Mouse (Mus musculus): ENCODE results near the gene Tmbim4. TPM values are rescaled to one million over a fixed set of nuclear protein-coding genes. Genes with fewer than 3 reads are reported as not detected.

Gene Tmbim4
- total and polyA plus RNA-seq, 3 experiments: 91.9 to 194 (median 112) TPM

DNA sequence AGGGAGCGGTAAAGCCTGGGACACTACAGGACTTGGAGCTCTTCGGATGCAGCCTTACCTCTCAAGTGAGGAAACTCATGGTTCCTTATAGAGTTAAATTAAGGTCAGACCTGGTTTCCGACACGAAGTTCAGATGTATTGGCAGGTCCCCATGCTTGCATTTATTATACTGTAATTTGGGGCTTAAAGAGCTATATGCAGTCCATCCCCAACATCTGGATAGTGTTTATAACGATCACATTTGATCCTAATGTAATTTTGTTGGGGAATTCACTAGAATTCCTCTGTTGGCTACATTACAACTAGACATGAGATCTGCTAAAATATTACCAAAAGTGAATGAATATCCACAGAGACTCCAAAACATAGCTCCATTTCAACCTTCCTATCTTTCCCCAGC is 44.3 kb downstream of the Tmbim4 start:
- Histone ChIP-seq H3K79me2 (replicated peaks; ENCODE audit: control insufficient read depth, insufficient read depth, low read length) (no peaks in the 10 kb centered on the region), H3K27ac (no peak overlapping the region), H3K9ac (ENCODE audit: low read depth, low read length) (no peak overlapping the region), H3K27me3 (ENCODE audit: control insufficient read depth, insufficient read depth, low read length) (no peaks in the 10 kb centered on the region), H3K4me3 (no peak overlapping the region), H3K36me3 (ENCODE audit: control insufficient read depth, insufficient read depth, low read length) (no peaks in the 10 kb centered on the region), H3K4me1 (ENCODE audit: control insufficient read depth, insufficient read depth, low read length) (no peaks in the 10 kb centered on the region)
- DNase-seq: no peak
- TF ChIP-seq CTCF (IDR thresholded peaks at IDR 0.05) (no peak), POLR2A (IDR thresholded peaks at IDR 0.05; ENCODE audit: insufficient read depth, low read depth, low read length) (no peak), EP300 (IDR thresholded peaks at IDR 0.05; ENCODE audit: insufficient read depth, low read depth, low read length) (no peak)
- WGBS: 77% methylated on average over 5 of the region's 5 CpGs
- intact Hi-C loops (cut with DNase I): loop anchor here (10.0 kb wide), 1 partner anchor 1009 kb away; no protein-coding TSS in a partner anchor

DNA sequence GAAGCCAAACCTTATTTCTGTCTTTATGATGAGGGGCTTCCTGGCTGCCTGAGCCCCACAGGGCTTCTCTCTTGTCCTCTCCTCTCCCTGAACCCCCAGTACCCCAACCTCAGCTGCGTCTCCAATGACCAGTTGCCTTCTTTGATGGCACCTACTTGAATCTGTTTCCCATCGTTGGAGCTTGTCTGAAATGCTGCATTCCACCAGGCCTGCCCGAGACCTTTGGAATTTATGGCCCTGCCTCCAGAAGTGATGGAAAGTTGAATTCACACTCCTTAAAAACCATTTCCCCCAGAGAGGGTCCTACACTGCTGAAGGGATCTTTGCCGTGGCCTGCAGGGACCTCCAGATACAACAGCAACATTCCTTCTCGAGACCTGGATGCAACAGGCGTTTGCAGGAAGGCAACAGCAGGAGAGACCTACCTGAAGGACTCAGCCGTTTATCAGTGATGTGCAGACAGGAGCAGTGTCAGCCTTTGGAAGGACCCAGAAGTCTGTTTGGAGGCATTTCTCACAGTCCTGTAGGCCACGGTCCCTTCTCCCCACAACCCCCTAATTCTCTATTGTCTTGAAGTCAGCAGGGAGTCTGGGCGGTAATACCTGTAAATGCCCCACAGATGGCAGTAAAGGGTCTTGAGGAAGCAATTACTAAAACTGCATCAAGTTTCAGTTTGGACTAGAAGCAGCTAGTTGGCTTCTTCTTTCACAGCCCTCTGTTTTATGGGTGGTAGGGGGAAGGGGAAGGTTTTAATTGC is 45.8 kb downstream of the Tmbim4 start:
- H3K9ac ChIP-seq (ENCODE audit: low read depth, low read length): no peak overlapping the region
- WGBS: 42% methylated on average over 9 of the region's 9 CpGs
- no peaks in the 10 kb centered on the region for H3K4me1 ChIP-seq (ENCODE audit: control insufficient read depth, insufficient read depth, low read length)
- no peaks in the 10 kb centered on the region for H3K79me2 ChIP-seq (replicated peaks; ENCODE audit: control insufficient read depth, insufficient read depth, low read length)
- H3K36me3 ChIP-seq (ENCODE audit: control insufficient read depth, insufficient read depth, low read length): no peaks in the 10 kb centered on the region
- intact Hi-C loops (cut with DNase I): loop anchor here (10.0 kb wide), 1 partner anchor 1008 kb away; no protein-coding TSS in a partner anchor
- TF ChIP-seq EP300 (IDR thresholded peaks at IDR 0.05; ENCODE audit: insufficient read depth, low read depth, low read length) (no peak), CTCF (IDR thresholded peaks at IDR 0.05) (peak; percentile 87)
- peak; percentile 25 to 34 for DNase-seq
- H3K27ac ChIP-seq: no peak overlapping the region
- no peak overlapping the region for H3K4me3 ChIP-seq
- H3K27me3 ChIP-seq (ENCODE audit: control insufficient read depth, insufficient read depth, low read length): no peaks in the 10 kb centered on the region; the same call in 1 of the 2 replicates

DNA sequence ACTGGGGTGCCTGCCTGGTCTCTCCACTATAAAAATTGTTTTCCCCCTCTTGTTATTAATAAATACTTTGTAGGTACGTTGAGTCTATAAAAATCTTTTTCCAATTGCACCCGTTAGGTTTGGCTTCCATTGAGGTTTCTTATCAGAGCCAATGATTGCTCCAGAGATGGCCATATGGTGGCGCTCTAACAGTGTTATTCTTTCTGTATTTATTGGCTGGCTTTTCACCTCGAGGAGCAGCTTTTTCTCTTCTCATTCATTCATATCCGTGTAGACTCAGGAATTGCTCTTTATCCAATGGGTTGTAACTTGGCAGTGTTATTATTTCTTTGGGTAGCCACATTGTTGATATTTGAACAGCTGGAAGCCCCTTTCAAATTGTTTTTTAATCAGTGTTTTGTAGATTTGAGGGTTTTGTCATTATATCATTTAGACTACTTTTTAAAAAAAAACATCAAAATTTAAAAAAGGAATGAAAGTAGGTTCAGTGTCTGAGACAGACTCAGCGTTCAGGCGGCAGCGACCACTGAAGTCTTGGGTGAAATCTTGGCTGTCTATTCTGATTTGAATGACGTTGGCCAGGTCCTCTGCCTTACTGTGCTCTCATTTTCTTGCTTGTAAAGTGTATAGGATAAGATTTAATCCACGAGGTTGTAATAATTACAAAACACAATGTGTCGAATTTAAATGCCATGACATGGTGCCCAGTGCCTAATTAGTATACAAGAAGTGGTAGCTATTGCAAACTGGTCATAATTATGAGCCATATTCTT is 49.7 kb downstream of the Tmbim4 start:
- no peaks in the 10 kb centered on the region for H3K4me1 ChIP-seq (ENCODE audit: control insufficient read depth, insufficient read depth, low read length)
- 52% methylated on average over 11 of the region's 11 CpGs for WGBS
- DNase-seq: no peak
- intact Hi-C loops (cut with DNase I): loop anchor here (10.0 kb wide), 1 partner anchor 614 kb away; no protein-coding TSS in a partner anchor
- no peaks in the 10 kb centered on the region for H3K36me3 ChIP-seq (ENCODE audit: control insufficient read depth, insufficient read depth, low read length)
- H3K9ac ChIP-seq (ENCODE audit: low read depth, low read length): no peak overlapping the region
- H3K79me2 ChIP-seq (replicated peaks; ENCODE audit: control insufficient read depth, insufficient read depth, low read length): no peaks in the 10 kb centered on the region
- no peak overlapping the region for H3K27ac ChIP-seq
- no peak overlapping the region for H3K4me3 ChIP-seq
- TF ChIP-seq CTCF (IDR thresholded peaks at IDR 0.05) (0 out of 2 replicates have a peak, but pooled peaks have one; percentile 6), POLR2A (IDR thresholded peaks at IDR 0.05; ENCODE audit: insufficient read depth, low read depth, low read length) (no peak)
- H3K27me3 ChIP-seq (ENCODE audit: control insufficient read depth, insufficient read depth, low read length): no peaks in the 10 kb centered on the region; the same call in 1 of the 2 replicates

DNA sequence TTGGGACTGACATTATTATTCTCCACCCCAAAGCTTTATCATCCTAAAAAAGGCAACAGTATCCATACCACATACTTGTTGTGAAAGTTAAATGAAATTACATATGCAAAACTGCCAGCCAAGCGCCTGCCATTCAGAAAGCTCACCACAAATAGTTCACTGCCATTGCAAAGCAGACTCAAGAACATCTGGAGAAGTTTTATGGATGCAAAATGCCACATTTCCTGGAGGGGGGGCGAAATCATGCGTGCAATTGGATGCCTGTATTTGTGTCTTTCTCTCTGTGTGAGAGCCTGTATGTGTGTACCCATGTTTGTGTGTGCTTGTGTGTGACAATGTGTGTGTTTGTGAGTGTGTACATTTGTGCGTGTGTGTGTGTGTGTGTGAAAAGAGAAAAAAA is 50.4 kb downstream of the Tmbim4 start:
- H3K27ac ChIP-seq: no peak overlapping the region
- H3K36me3 ChIP-seq (ENCODE audit: control insufficient read depth, insufficient read depth, low read length): no peaks in the 10 kb centered on the region
- DNase-seq: no peak
- no peak overlapping the region for H3K9ac ChIP-seq (ENCODE audit: low read depth, low read length)
- H3K4me1 ChIP-seq (ENCODE audit: control insufficient read depth, insufficient read depth, low read length): no peaks in the 10 kb centered on the region
- WGBS: 84% methylated on average over 4 of the region's 4 CpGs
- no peaks in the 10 kb centered on the region for H3K79me2 ChIP-seq (replicated peaks; ENCODE audit: control insufficient read depth, insufficient read depth, low read length)
- no peaks in the 10 kb centered on the region; the same call in 1 of the 2 replicates for H3K27me3 ChIP-seq (ENCODE audit: control insufficient read depth, insufficient read depth, low read length)
- TF ChIP-seq EP300 (IDR thresholded peaks at IDR 0.05; ENCODE audit: insufficient read depth, low read depth, low read length): no peak
- no peak for TF ChIP-seq POLR2A (IDR thresholded peaks at IDR 0.05; ENCODE audit: insufficient read depth, low read depth, low read length)
- no peak for TF ChIP-seq CTCF (IDR thresholded peaks at IDR 0.05)
- no peak overlapping the region for H3K4me3 ChIP-seq
- intact Hi-C loops (cut with DNase I): loop anchor here (10.0 kb wide), 1 partner anchor 613 kb away; no protein-coding TSS in a partner anchor

DNA sequence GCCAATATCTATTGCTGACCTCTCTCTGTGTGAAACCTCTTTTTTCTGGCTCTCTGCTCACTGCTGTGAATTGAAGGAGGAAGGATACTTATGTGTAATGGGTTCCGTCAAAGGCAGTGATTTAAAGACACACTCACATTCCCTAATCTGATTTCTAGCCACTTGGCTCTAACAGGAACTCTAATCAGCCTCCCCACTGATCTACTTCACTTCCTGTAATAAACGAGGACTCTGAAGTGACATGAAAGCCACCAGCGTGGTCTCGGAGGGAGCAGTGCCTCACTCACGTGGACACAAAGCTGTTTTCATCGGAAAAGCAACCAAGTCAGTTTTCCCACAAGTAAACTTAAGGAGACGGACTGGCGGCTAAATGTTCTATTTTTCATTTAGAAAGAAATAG is 51.4 kb downstream of the Tmbim4 start:
- H3K4me3 ChIP-seq: no peak overlapping the region
- no peaks in the 10 kb centered on the region; the same call in 1 of the 2 replicates for H3K27me3 ChIP-seq (ENCODE audit: control insufficient read depth, insufficient read depth, low read length)
- H3K27ac ChIP-seq: no peak overlapping the region
- H3K9ac ChIP-seq (ENCODE audit: low read depth, low read length): no peak overlapping the region
- no peaks in the 10 kb centered on the region for H3K4me1 ChIP-seq (ENCODE audit: control insufficient read depth, insufficient read depth, low read length)
- intact Hi-C loops (cut with DNase I): loop anchor here (10.0 kb wide), 1 partner anchor 612 kb away; no protein-coding TSS in a partner anchor
- WGBS: 32% methylated on average over 8 of the region's 8 CpGs
- TF ChIP-seq CTCF (IDR thresholded peaks at IDR 0.05) (no peak), EP300 (IDR thresholded peaks at IDR 0.05; ENCODE audit: insufficient read depth, low read depth, low read length) (no peak), POLR2A (IDR thresholded peaks at IDR 0.05; ENCODE audit: insufficient read depth, low read depth, low read length) (no peak)
- no peaks in the 10 kb centered on the region for H3K36me3 ChIP-seq (ENCODE audit: control insufficient read depth, insufficient read depth, low read length)
- no peaks in the 10 kb centered on the region for H3K79me2 ChIP-seq (replicated peaks; ENCODE audit: control insufficient read depth, insufficient read depth, low read length)
- DNase-seq: no peak
